Mouse (Mus musculus) testis, adult 2 months (tissue): ENCODE results near the gene Dgkz.

Experiments
- CTCF ChIP-seq: fragments of 200-500 bp; IDR thresholded peaks from 2 replicates; pipeline ENCODE4 v1.5.1; 2012; ENCODE audit warnings: low read depth, mild to moderate bottlenecking, inconsistent platforms, low read length, moderate library complexity; ENCODE audit not compliant: control insufficient read depth, insufficient read depth, insufficient replicate concordance
- POLR2A ChIP-seq: fragments of 200-500 bp; IDR thresholded peaks from 2 replicates; pipeline ENCODE4 v1.6.1; 2012; ENCODE audit warnings: low read depth, mild to moderate bottlenecking, inconsistent platforms, low read length, moderate library complexity; ENCODE audit not compliant: control insufficient read depth

DNA sequence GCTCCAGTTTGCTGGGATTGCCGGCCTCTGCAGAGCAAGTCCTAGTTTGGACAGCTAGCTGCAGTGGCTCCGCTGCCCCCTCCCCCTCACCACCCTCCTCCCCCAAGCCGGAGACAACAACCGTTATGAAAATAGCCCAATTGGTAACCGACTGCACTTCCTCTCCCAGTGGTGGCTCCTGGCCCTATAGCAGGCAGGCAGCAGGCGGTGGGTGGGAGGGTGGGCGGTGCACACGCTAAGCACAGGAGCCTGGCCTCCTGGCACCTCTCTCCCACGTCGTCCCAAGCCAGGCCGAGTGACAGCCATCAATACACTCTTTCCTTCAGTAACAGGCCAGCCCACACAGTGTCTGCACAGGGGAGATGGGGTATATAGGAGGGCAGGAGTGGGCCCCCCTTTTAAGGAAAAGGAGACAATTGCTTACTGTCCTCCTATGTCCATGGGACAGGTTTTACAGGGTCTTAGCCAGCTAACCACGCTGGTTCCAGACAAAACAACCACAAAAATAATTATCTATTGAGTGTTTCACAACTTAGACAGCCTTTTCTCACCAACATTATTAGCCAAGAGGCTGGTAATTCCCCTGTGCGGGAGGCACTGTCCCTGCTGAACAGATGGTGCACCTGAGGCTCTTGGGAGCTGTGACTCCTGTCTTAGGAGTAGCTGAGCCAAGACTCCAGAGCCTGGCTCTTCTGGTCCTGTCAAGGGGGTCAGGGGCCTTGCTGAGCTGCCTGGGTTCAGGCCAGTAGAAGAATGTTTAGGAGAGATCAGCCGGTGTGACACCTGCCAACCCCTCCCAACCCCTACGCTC is 25.2 kb downstream of the Dgkz start:
- no peak for TF ChIP-seq POLR2A
- no peak for TF ChIP-seq CTCF
